Mouse (Mus musculus) midbrain, embryonic 13.5 days (tissue): ENCODE measurements around the gene Hs3st3a1. TPM values are rescaled to one million over a fixed set of nuclear protein-coding genes. Genes with fewer than 3 reads are reported as not detected.

Source experiments
- ATAC-seq: fragments of 200-750 bp; cut with Nextera tagmentation; 2 replicates; pipeline ENCODE4 v1.8.0; 2017; ENCODE audit warnings: mild to moderate bottlenecking, moderate TSS enrichment, moderate library complexity
- H3K27ac ChIP-seq: fragments of 300-500 bp; sonication (generic); 2 replicates; pipeline ENCODE4 v1.5.1; 2015; ENCODE audit warnings: inconsistent platforms, mild to moderate bottlenecking, moderate library complexity
- H3K27me3 ChIP-seq: fragments of 300-500 bp; sonication (generic); 2 replicates; pipeline ENCODE4 v1.6.1; 2015; ENCODE audit warnings: mild to moderate bottlenecking, inconsistent platforms
- H3K36me3 ChIP-seq: fragments of 300-500 bp; sonication (generic); 2 replicates; pipeline ENCODE4 v1.6.1; 2015; ENCODE audit warnings: mild to moderate bottlenecking, inconsistent platforms
- H3K4me1 ChIP-seq: fragments of 300-500 bp; sonication (generic); replicated peaks from 2 replicates; pipeline ENCODE4 v1.6.1; 2015; ENCODE audit warnings: inconsistent platforms
- H3K4me2 ChIP-seq: fragments of 300-500 bp; sonication (generic); replicated peaks from 2 replicates; pipeline ENCODE4 v1.6.1; 2015; ENCODE audit warnings: moderate library complexity, mild to moderate bottlenecking, inconsistent platforms
- H3K4me3 ChIP-seq: fragments of 300-500 bp; sonication (generic); replicated peaks from 2 replicates; pipeline ENCODE4 v1.5.1; 2015; ENCODE audit warnings: mild to moderate bottlenecking, inconsistent platforms
- H3K9ac ChIP-seq: fragments of 300-500 bp; sonication (generic); replicated peaks from 2 replicates; pipeline ENCODE4 v1.6.1; 2015; ENCODE audit warnings: mild to moderate bottlenecking, inconsistent platforms
- H3K9me3 ChIP-seq: fragments of 300-500 bp; sonication (generic); 2 replicates; pipeline ENCODE4 v1.6.1; 2016; ENCODE audit warnings: mild to moderate bottlenecking, inconsistent platforms
- WGBS: fragments of 180-500 bp; shearing (Covaris S2); methylation state at CpG from one replicate; pipeline ENCODE4 v1.1.7; 2015; 5-methylcytosine and 5-hydroxymethylcytosine counted together
- polyA plus RNA-seq: library from polyadenylated mRNA; unstranded; fragments of >200 nt; fragmentation: Nextera tagmentation; extraction: Ambion mirVana; gene quantifications from 2 replicates; pipeline ENCODE4 v1.2.1, GENCODE M21; 2015

Hs3st3a1 gene
- polyA plus RNA-seq, 1 experiment from 2014 or later: 1.8 TPM

DNA sequence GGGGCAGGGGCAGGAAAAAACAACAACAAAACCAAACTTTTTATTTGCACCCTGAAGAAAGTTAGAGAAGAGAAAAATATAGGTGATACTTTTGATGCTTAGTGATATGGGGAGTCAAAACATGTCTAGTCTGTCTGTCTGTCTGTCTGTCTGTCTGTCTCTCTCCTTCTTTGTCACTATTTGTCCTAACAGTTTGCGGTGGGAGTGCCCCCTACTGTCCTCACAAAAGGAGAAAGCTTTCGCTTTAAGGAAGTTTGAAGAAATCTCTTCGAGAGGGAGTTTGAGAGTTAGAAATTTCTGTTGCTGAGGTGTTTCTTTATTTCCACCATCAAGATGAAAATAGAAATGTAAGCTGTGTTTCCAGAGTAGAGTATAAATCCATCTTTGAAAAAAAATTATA, 3.8 kb downstream of the Hs3st3a1 start:
- ATAC-seq: no peak
- 22% methylated on average over 3 of the region's 3 CpGs for WGBS
- no peak overlapping the region; the same call in 1 of the 2 replicates for H3K4me3 ChIP-seq

GRCm38 (mm10) chr11:64442119-64442518, 7.0 kb downstream of the Hs3st3a1 start:
- H3K4me2 ChIP-seq: peak overlapping the region; percentile 31
- no peaks in the 10 kb centered on the region for H3K36me3 ChIP-seq
- H3K9ac ChIP-seq: no peak overlapping the region
- ATAC-seq: no peak
- no peaks in the 10 kb centered on the region for H3K9me3 ChIP-seq
- H3K27me3 ChIP-seq: peaks cover 33% of the 10 kb centered on the region
- peaks cover 6% of the 10 kb centered on the region; the same call in 1 of the 2 replicates for H3K4me1 ChIP-seq
- H3K27ac ChIP-seq: no peak overlapping the region
- H3K4me3 ChIP-seq: no peak overlapping the region
- WGBS: 34% methylated on average over 8 of the region's 8 CpGs

More for the DNA sequence above, 3.8 kb downstream of the Hs3st3a1 start:
- Histone ChIP-seq H3K9ac (no peak overlapping the region), H3K27ac (no peak overlapping the region), H3K4me1 (peaks cover 29% of the 10 kb centered on the region), H3K36me3 (no peaks in the 10 kb centered on the region), H3K9me3 (no peaks in the 10 kb centered on the region), H3K4me2 (no peak overlapping the region), H3K27me3 (peaks cover 40% of the 10 kb centered on the region)

- peaks cover 4% of the 10 kb centered on the region; the same call in 1 of the 2 replicates for H3K4me1 ChIP-seq
- H3K27me3 ChIP-seq: peaks cover 29% of the 10 kb centered on the region
- H3K9ac ChIP-seq: no peak overlapping the region
- no peaks in the 10 kb centered on the region for H3K36me3 ChIP-seq
- no peak overlapping the region for H3K4me3 ChIP-seq
- no peak overlapping the region for H3K27ac ChIP-seq
- no peaks in the 10 kb centered on the region for H3K9me3 ChIP-seq
- ATAC-seq: no peak
- no peak overlapping the region for H3K4me2 ChIP-seq
- 45% methylated on average over 3 of the region's 3 CpGs for WGBS
These were observed 7.6 kb downstream of the Hs3st3a1 start for GRCm38 (mm10) chr11:64442701-64443100.

DNA sequence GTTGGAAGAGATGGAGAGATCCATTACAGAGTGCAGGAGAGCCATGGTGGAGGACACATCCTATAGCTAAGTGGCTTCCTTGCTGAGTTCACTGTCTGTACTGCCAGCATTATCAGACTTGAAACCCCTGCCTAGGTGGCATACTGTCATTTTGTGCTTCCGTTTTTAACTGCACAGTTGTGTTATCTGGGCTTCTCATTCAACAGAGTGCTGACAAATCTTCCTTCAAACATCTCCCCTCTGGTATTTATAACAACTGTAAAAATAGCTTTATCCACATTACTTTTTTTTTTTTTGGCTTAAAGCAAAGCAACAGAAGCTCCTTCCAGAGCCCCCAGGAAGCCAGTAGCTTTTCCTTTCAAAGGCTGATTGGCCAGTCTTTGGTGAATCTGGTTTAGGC, 10.1 kb downstream of the Hs3st3a1 start:
- no peak overlapping the region for H3K27ac ChIP-seq
- no peak overlapping the region for H3K9ac ChIP-seq
- ATAC-seq: no peak
- H3K9me3 ChIP-seq: no peaks in the 10 kb centered on the region
- 78% methylated on average over 1 of the region's 1 CpGs for WGBS
- H3K4me3 ChIP-seq: no peak overlapping the region
- H3K36me3 ChIP-seq: no peaks in the 10 kb centered on the region
- peaks cover 13% of the 10 kb centered on the region for H3K27me3 ChIP-seq
- no peak overlapping the region for H3K4me2 ChIP-seq
- H3K4me1 ChIP-seq: peaks cover 7% of the 10 kb centered on the region; the same call in 1 of the 2 replicates

- no peak for ATAC-seq
These were observed 13.6 kb downstream of the Hs3st3a1 start for GRCm38 (mm10) chr11:64448586-64449315.

DNA sequence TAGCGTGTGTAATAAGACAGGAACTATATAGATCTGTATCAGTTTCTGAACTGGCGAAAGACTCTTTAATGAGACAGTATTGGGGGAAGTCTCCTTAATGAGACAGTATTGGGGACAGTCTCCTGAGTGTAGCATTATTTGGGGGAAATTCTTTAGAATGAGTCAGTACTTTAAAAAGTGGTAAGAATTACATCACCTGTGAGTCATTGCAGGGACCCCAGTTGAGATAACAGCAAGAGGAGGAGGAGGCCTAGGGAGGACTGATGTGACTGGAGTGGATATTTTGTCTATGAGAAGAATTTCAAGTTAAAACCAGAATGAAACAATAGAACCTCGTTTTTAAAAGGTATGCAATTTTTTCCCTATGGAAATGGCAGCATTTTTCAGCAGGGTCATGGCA, 26.6 kb downstream of the Hs3st3a1 start:
- 83% methylated on average over 3 of the region's 3 CpGs for WGBS
- Histone ChIP-seq H3K9ac (no peak overlapping the region), H3K4me1 (no peaks in the 10 kb centered on the region), H3K4me2 (no peak overlapping the region), H3K27ac (no peak overlapping the region), H3K4me3 (no peak overlapping the region), H3K9me3 (no peaks in the 10 kb centered on the region), H3K27me3 (no peaks in the 10 kb centered on the region), H3K36me3 (no peaks in the 10 kb centered on the region)
- no peak for ATAC-seq

More at GRCm38 (mm10) chr11:64448586-64449315, 13.6 kb downstream of the Hs3st3a1 start:
- Histone ChIP-seq H3K4me3 (no peak overlapping the region), H3K27me3 (no peaks in the 10 kb centered on the region), H3K36me3 (no peaks in the 10 kb centered on the region), H3K4me2 (no peak overlapping the region), H3K9ac (no peak overlapping the region), H3K27ac (no peak overlapping the region), H3K4me1 (peaks cover 5% of the 10 kb centered on the region; the same call in 1 of the 2 replicates), H3K9me3 (no peaks in the 10 kb centered on the region)
- WGBS: 77% methylated on average over 9 of the region's 9 CpGs

DNA sequence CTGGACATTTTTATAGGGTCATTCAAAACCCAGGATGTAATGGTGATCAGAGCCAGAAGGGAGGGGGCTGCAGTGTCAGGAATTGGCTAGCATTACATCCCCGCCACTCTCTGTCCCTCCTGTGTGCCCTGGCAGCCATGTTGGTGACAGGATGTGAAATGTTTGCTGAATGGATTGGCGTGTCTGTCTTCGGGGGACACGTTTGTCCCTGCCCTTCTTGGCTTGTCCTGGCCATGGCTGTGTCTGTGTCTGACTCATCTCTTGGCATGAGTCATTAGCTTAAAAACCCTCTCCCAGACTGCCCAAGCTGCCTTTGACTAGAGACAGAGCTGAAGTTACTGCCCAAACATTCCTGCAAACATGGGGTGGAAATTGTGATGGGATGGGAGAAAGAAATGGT, 33.6 kb downstream of the Hs3st3a1 start:
- no peaks in the 10 kb centered on the region for H3K36me3 ChIP-seq
- H3K9ac ChIP-seq: no peak overlapping the region
- H3K4me3 ChIP-seq: no peak overlapping the region
- no peak overlapping the region for H3K27ac ChIP-seq
- H3K4me2 ChIP-seq: no peak overlapping the region
- H3K4me1 ChIP-seq: no peaks in the 10 kb centered on the region
- ATAC-seq: no peak
- H3K9me3 ChIP-seq: no peaks in the 10 kb centered on the region
- WGBS: 83% methylated on average over 4 of the region's 4 CpGs
- H3K27me3 ChIP-seq: no peaks in the 10 kb centered on the region

GRCm38 (mm10) chr11:64470689-64471088, 35.6 kb downstream of the Hs3st3a1 start:
- Histone ChIP-seq H3K27ac (no peak overlapping the region), H3K4me3 (no peak overlapping the region), H3K4me1 (no peaks in the 10 kb centered on the region), H3K4me2 (no peak overlapping the region), H3K36me3 (no peaks in the 10 kb centered on the region), H3K9me3 (no peaks in the 10 kb centered on the region), H3K27me3 (no peaks in the 10 kb centered on the region), H3K9ac (no peak overlapping the region)
- no peak for ATAC-seq

GRCm38 (mm10) chr11:64473679-64474078, 38.5 kb downstream of the Hs3st3a1 start:
- Histone ChIP-seq H3K27ac (no peak overlapping the region), H3K4me2 (no peak overlapping the region), H3K4me1 (no peaks in the 10 kb centered on the region), H3K27me3 (no peaks in the 10 kb centered on the region), H3K36me3 (no peaks in the 10 kb centered on the region), H3K9ac (no peak overlapping the region), H3K4me3 (no peak overlapping the region), H3K9me3 (no peaks in the 10 kb centered on the region)
- WGBS: 89% methylated on average over 3 of the region's 3 CpGs
- no peak for ATAC-seq

- no peaks in the 10 kb centered on the region for H3K9me3 ChIP-seq
- no peak for ATAC-seq
- H3K4me1 ChIP-seq: 0 out of 2 replicates have a peak, but pooled peaks cover 10% of the 10 kb centered on the region
- no peak overlapping the region for H3K4me2 ChIP-seq
- peaks cover 7% of the 10 kb centered on the region; the same call in 1 of the 2 replicates for H3K27me3 ChIP-seq
- no peak overlapping the region for H3K27ac ChIP-seq
- H3K36me3 ChIP-seq: no peaks in the 10 kb centered on the region
- no peak overlapping the region for H3K9ac ChIP-seq
- WGBS: 75% methylated on average over 3 of the region's 3 CpGs
- no peak overlapping the region for H3K4me3 ChIP-seq
These were observed 46.3 kb downstream of the Hs3st3a1 start for GRCm38 (mm10) chr11:64481445-64481844.

GRCm38 (mm10) chr11:64489587-64490433, 54.7 kb downstream of the Hs3st3a1 start:
- 0 out of 2 replicates have a peak overlapping the region, but pooled peaks have one; percentile 41 for H3K27ac ChIP-seq

GRCm38 (mm10) chr11:64494448-64494847, 59.3 kb downstream of the Hs3st3a1 start:
- ATAC-seq: no peak
- no peak overlapping the region for H3K9ac ChIP-seq
- WGBS: 48% methylated on average over 2 of the region's 2 CpGs
- H3K4me3 ChIP-seq: no peak overlapping the region
- H3K27ac ChIP-seq: no peak overlapping the region
- H3K36me3 ChIP-seq: no peaks in the 10 kb centered on the region
- H3K4me1 ChIP-seq: peaks cover 20% of the 10 kb centered on the region
- no peak overlapping the region for H3K4me2 ChIP-seq
- peaks cover 21% of the 10 kb centered on the region; the same call in 1 of the 2 replicates for H3K27me3 ChIP-seq
- no peaks in the 10 kb centered on the region for H3K9me3 ChIP-seq

More at GRCm38 (mm10) chr11:64489587-64490433, 54.7 kb downstream of the Hs3st3a1 start:
- Histone ChIP-seq H3K4me1 (peaks cover 42% of the 10 kb centered on the region), H3K4me2 (peak overlapping the region; percentile 26), H3K4me3 (no peak overlapping the region), H3K9me3 (no peaks in the 10 kb centered on the region), H3K9ac (no peak overlapping the region), H3K36me3 (no peaks in the 10 kb centered on the region), H3K27me3 (peaks cover 35% of the 10 kb centered on the region; the same call in 1 of the 2 replicates)
- peak; percentile 62 for ATAC-seq
- 12% methylated on average over 9 of the region's 9 CpGs for WGBS
